Mouse (Mus musculus) cortical plate, adult 2 months (tissue): ENCODE results near the gene Shtn1.

Experiments used
- CTCF ChIP-seq: fragments of 200-500 bp; IDR thresholded peaks from 2 replicates; pipeline ENCODE4 v1.5.1; 2011; ENCODE audit warnings: mild to moderate bottlenecking, control low read depth, low read length; ENCODE audit not compliant: insufficient read depth; ENCODE audit errors: extremely low read depth
- POLR2A ChIP-seq: fragments of 200-500 bp; IDR thresholded peaks from 2 replicates; pipeline ENCODE4 v1.6.1; 2011; ENCODE audit warnings: mild to moderate bottlenecking, low read length, control low read depth; ENCODE audit not compliant: insufficient read depth; ENCODE audit errors: extremely low read depth

GRCm38 (mm10) chr19:59073006-59073405 is 2.9 kb downstream of the Shtn1 start:
- no peak for TF ChIP-seq POLR2A
- no peak for TF ChIP-seq CTCF
